Mouse (Mus musculus) liver, embryonic 13.5 days (tissue): ENCODE results near the gene Nup37. TPM values are rescaled to one million over a fixed set of nuclear protein-coding genes. Genes with fewer than 3 reads are reported as not detected.

ENCODE experiments used
- ATAC-seq: fragments of 200-750 bp; cut with Nextera tagmentation; 2 replicates; pipeline ENCODE4 v1.8.0; 2017; ENCODE audit warnings: low read depth, mild to moderate bottlenecking, moderate number of reproducible peaks, moderate library complexity
- DNase-seq: peaks from one replicate; pipeline ENCODE4 v3.0.0; 2022
- H3K27ac ChIP-seq: fragments of 300-500 bp; sonication (generic); 2 replicates; pipeline ENCODE4 v1.5.1; 2015; ENCODE audit warnings: moderate library complexity, mild to moderate bottlenecking, inconsistent platforms
- H3K27me3 ChIP-seq: fragments of 300-500 bp; sonication (generic); 2 replicates; pipeline ENCODE4 v1.6.1; 2015; ENCODE audit warnings: mild to moderate bottlenecking, inconsistent platforms
- H3K36me3 ChIP-seq: fragments of 300-500 bp; sonication (generic); 2 replicates; pipeline ENCODE4 v1.6.1; 2015; ENCODE audit warnings: mild to moderate bottlenecking, inconsistent platforms
- H3K4me1 ChIP-seq: fragments of 300-500 bp; sonication (generic); replicated peaks from 2 replicates; pipeline ENCODE4 v1.6.1; 2015; ENCODE audit warnings: inconsistent platforms
- H3K4me2 ChIP-seq: fragments of 300-500 bp; sonication (generic); 2 replicates; pipeline ENCODE4 v1.6.1; 2015; ENCODE audit warnings: inconsistent platforms, mild to moderate bottlenecking, moderate library complexity
- H3K4me3 ChIP-seq: fragments of 300-500 bp; sonication (generic); replicated peaks from 2 replicates; pipeline ENCODE4 v1.5.1; 2015; ENCODE audit warnings: mild to moderate bottlenecking, inconsistent platforms
- H3K9ac ChIP-seq: fragments of 300-500 bp; sonication (generic); 2 replicates; pipeline ENCODE4 v1.6.1; 2015; ENCODE audit warnings: mild to moderate bottlenecking, inconsistent platforms
- H3K9me3 ChIP-seq: fragments of 300-500 bp; sonication (generic); replicated peaks from 2 replicates; pipeline ENCODE4 v1.6.1; 2016; ENCODE audit warnings: inconsistent platforms
- WGBS: fragments of 180-500 bp; shearing (Covaris S2); methylation state at CpG from one replicate; pipeline ENCODE4 v1.1.7; 2015; ENCODE audit not compliant: insufficient replicate concordance; 5-methylcytosine and 5-hydroxymethylcytosine counted together
- polyA plus RNA-seq: library from polyadenylated mRNA; unstranded; fragments of >200 nt; fragmentation: Nextera tagmentation; extraction: Ambion mirVana; gene quantifications from 2 replicates; pipeline ENCODE4 v1.2.1, GENCODE M21; 2015

Gene Nup37
- 51.5 and 62.0 TPM in 2 replicates for polyA plus RNA-seq

- Histone ChIP-seq H3K36me3 (peaks cover 41% of the 10 kb centered on the region), H3K4me3 (peak within 1 kb of the TSS; percentile 88), H3K27me3 (no peaks in the 10 kb centered on the region), H3K4me2 (peak within 1 kb of the TSS; percentile 79), H3K4me1 (peaks cover 33% of the 10 kb centered on the region), H3K9me3 (no peaks in the 10 kb centered on the region), H3K27ac (peak within 1 kb of the TSS; percentile 74), H3K9ac (peak within 1 kb of the TSS; percentile 84)
- DNase-seq (peak; percentile 89), ATAC-seq (peak; percentile 100)
- WGBS: under 1% methylated on average over 53 of the region's 53 CpGs
These were observed at the start of gene Nup37, which contains the start of gene Parpbp for GRCm38 (mm10) chr10:88146707-88147477. Gene Nup37, plus strand, starts transcription at chr10:88146992. Gene Parpbp, minus strand, starts transcription at chr10:88146941.

GRCm38 (mm10) chr10:88106169-88106568 lies 40.6 kb upstream of the Nup37 start:
- H3K27ac ChIP-seq: no peak overlapping the region
- no peak overlapping the region for H3K4me2 ChIP-seq
- peaks cover 12% of the 10 kb centered on the region for H3K36me3 ChIP-seq
- no peak overlapping the region for H3K9ac ChIP-seq
- H3K27me3 ChIP-seq: no peaks in the 10 kb centered on the region
- no peak overlapping the region for H3K4me3 ChIP-seq
- no peaks in the 10 kb centered on the region for H3K9me3 ChIP-seq
- no peaks in the 10 kb centered on the region for H3K4me1 ChIP-seq
- DNase-seq (no peak), ATAC-seq (no peak)
- 87% methylated on average over 2 of the region's 2 CpGs for WGBS

- 88% methylated on average over 2 of the region's 2 CpGs for WGBS
- Histone ChIP-seq H3K36me3 (peaks cover 30% of the 10 kb centered on the region), H3K27ac (no peak overlapping the region), H3K4me2 (no peak overlapping the region), H3K27me3 (no peaks in the 10 kb centered on the region), H3K9ac (no peak overlapping the region), H3K4me3 (no peak overlapping the region), H3K9me3 (no peaks in the 10 kb centered on the region), H3K4me1 (no peaks in the 10 kb centered on the region)
- ATAC-seq: no peak
- no peak for DNase-seq
These were observed 33.5 kb upstream of the Nup37 start for GRCm38 (mm10) chr10:88113290-88113689.

- no peak for DNase-seq
- no peak for ATAC-seq
- Histone ChIP-seq H3K9ac (no peak overlapping the region), H3K4me3 (no peak overlapping the region), H3K4me2 (no peak overlapping the region), H3K27me3 (no peaks in the 10 kb centered on the region), H3K9me3 (no peaks in the 10 kb centered on the region), H3K27ac (no peak overlapping the region), H3K36me3 (peaks cover 39% of the 10 kb centered on the region), H3K4me1 (no peaks in the 10 kb centered on the region)
These were observed 27.1 kb upstream of the Nup37 start for GRCm38 (mm10) chr10:88119721-88120120.

- Histone ChIP-seq H3K4me2 (no peak overlapping the region), H3K36me3 (peaks cover 33% of the 10 kb centered on the region), H3K27me3 (no peaks in the 10 kb centered on the region), H3K27ac (no peak overlapping the region), H3K9me3 (no peaks in the 10 kb centered on the region), H3K4me1 (no peaks in the 10 kb centered on the region), H3K9ac (no peak overlapping the region), H3K4me3 (no peak overlapping the region)
- 91% methylated on average over 16 of the region's 16 CpGs for WGBS
- no peak for ATAC-seq
- DNase-seq: no peak
These were observed 11.2 kb upstream of the Nup37 start for GRCm38 (mm10) chr10:88135630-88136029.

GRCm38 (mm10) chr10:88146187-88146586 lies 605 bp upstream of the Nup37 start:
- no peaks in the 10 kb centered on the region for H3K27me3 ChIP-seq
- peak overlapping the region; percentile 84 for H3K9ac ChIP-seq
- no peaks in the 10 kb centered on the region for H3K9me3 ChIP-seq
- DNase-seq: no peak
- 13% methylated on average over 7 of the region's 7 CpGs for WGBS
- H3K36me3 ChIP-seq: peaks cover 34% of the 10 kb centered on the region
- H3K4me1 ChIP-seq: peaks cover 33% of the 10 kb centered on the region
- peak overlapping the region; percentile 88 for H3K4me3 ChIP-seq
- ATAC-seq: peak; percentile 15; the same call in 1 of the 2 replicates
- H3K4me2 ChIP-seq: peak overlapping the region; percentile 79
- peak overlapping the region; percentile 74 for H3K27ac ChIP-seq

GRCm38 (mm10) chr10:88150381-88150780 lies 3.6 kb downstream of the Nup37 start:
- Histone ChIP-seq H3K4me1 (peaks cover 18% of the 10 kb centered on the region), H3K9ac (no peak overlapping the region), H3K36me3 (peaks cover 59% of the 10 kb centered on the region), H3K4me3 (no peak overlapping the region), H3K4me2 (no peak overlapping the region), H3K9me3 (no peaks in the 10 kb centered on the region), H3K27me3 (no peaks in the 10 kb centered on the region), H3K27ac (no peak overlapping the region)
- ATAC-seq (no peak), DNase-seq (no peak)
- WGBS: 73% methylated on average over 4 of the region's 4 CpGs

- Histone ChIP-seq H3K27me3 (no peaks in the 10 kb centered on the region), H3K4me2 (no peak overlapping the region), H3K4me3 (no peak overlapping the region), H3K9me3 (no peaks in the 10 kb centered on the region), H3K36me3 (peaks cover 66% of the 10 kb centered on the region), H3K4me1 (peaks cover 8% of the 10 kb centered on the region; the same call in 1 of the 2 replicates), H3K9ac (no peak overlapping the region), H3K27ac (no peak overlapping the region)
- 69% methylated on average over 6 of the region's 6 CpGs for WGBS
- DNase-seq: no peak
- no peak for ATAC-seq
These were observed 4.9 kb downstream of the Nup37 start for GRCm38 (mm10) chr10:88151658-88152057.

GRCm38 (mm10) chr10:88162096-88162495 lies 15.3 kb downstream of the Nup37 start:
- WGBS: 94% methylated on average over 2 of the region's 2 CpGs
- no peak overlapping the region for H3K27ac ChIP-seq

GRCm38 (mm10) chr10:88162676-88163075 lies 15.9 kb downstream of the Nup37 start:
- Histone ChIP-seq H3K36me3 (peaks cover 53% of the 10 kb centered on the region), H3K9ac (no peak overlapping the region), H3K4me3 (no peak overlapping the region), H3K4me2 (no peak overlapping the region), H3K27ac (no peak overlapping the region), H3K27me3 (no peaks in the 10 kb centered on the region), H3K4me1 (no peaks in the 10 kb centered on the region), H3K9me3 (no peaks in the 10 kb centered on the region)
- no peak for DNase-seq
- no peak for ATAC-seq
- 83% methylated on average over 5 of the region's 5 CpGs for WGBS

More at GRCm38 (mm10) chr10:88162096-88162495, 15.3 kb downstream of the Nup37 start:
- DNase-seq (no peak), ATAC-seq (no peak)
- H3K4me1 ChIP-seq: no peaks in the 10 kb centered on the region
- H3K4me2 ChIP-seq: no peak overlapping the region
- no peaks in the 10 kb centered on the region for H3K9me3 ChIP-seq
- H3K4me3 ChIP-seq: no peak overlapping the region
- H3K9ac ChIP-seq: no peak overlapping the region
- H3K27me3 ChIP-seq: no peaks in the 10 kb centered on the region
- H3K36me3 ChIP-seq: peaks cover 55% of the 10 kb centered on the region

- Histone ChIP-seq H3K9ac (no peak overlapping the region), H3K4me2 (no peak overlapping the region), H3K9me3 (no peaks in the 10 kb centered on the region), H3K4me3 (no peak overlapping the region), H3K27ac (no peak overlapping the region), H3K4me1 (no peaks in the 10 kb centered on the region), H3K27me3 (no peaks in the 10 kb centered on the region), H3K36me3 (peaks cover 32% of the 10 kb centered on the region)
- ATAC-seq (no peak), DNase-seq (no peak)
- 86% methylated on average over 3 of the region's 3 CpGs for WGBS
These were observed 19.4 kb downstream of the Nup37 start for GRCm38 (mm10) chr10:88166158-88166557.
